Mouse (Mus musculus) kidney, adult 2 months (tissue): ENCODE results near the gene Pcdh11x. TPM values are rescaled to one million over a fixed set of nuclear protein-coding genes. Genes with fewer than 3 reads are reported as not detected.

Experiments used
- DNase-seq: peaks from one replicate; pipeline ENCODE4 v3.0.0; 2021
- H3K27ac ChIP-seq: fragments of 200-500 bp; 2 replicates; pipeline ENCODE4 v1.5.1; 2012; ENCODE audit warnings: low read depth, low read length, control low read depth, inconsistent platforms; ENCODE audit not compliant: insufficient read depth
- H3K27me3 ChIP-seq: fragments of 200-500 bp; replicated peaks from 2 replicates; pipeline ENCODE4 v1.6.1; 2012; ENCODE audit warnings: mild to moderate bottlenecking, moderate library complexity, low read length, inconsistent platforms; ENCODE audit not compliant: control insufficient read depth, insufficient read depth
- H3K36me3 ChIP-seq: fragments of 200-500 bp; 2 replicates; pipeline ENCODE4 v1.6.1; 2012; ENCODE audit warnings: mild to moderate bottlenecking, moderate library complexity, low read length, inconsistent platforms; ENCODE audit not compliant: control insufficient read depth, insufficient read depth
- H3K4me1 ChIP-seq: fragments of 200-500 bp; 2 replicates; pipeline ENCODE4 v1.6.1; 2011; ENCODE audit warnings: low read length; ENCODE audit not compliant: control insufficient read depth, insufficient read depth
- H3K4me3 ChIP-seq: fragments of 200-500 bp; 2 replicates; pipeline ENCODE4 v1.5.1; 2011; ENCODE audit warnings: mild to moderate bottlenecking, low read depth, low read length, control low read depth; ENCODE audit not compliant: insufficient read depth
- CTCF ChIP-seq: fragments of 200-500 bp; conservative IDR thresholded peaks from 2 replicates; pipeline ENCODE4 v1.5.1; 2011; ENCODE audit warnings: low read depth, mild to moderate bottlenecking, control low read depth, low read length, moderate library complexity, mixed read lengths; ENCODE audit not compliant: insufficient read depth, insufficient read length
- POLR2A ChIP-seq: fragments of 200-500 bp; IDR thresholded peaks from one replicate; pipeline ENCODE4 v1.6.1; 2011; ENCODE audit warnings: low read depth, low read length, control low read depth
- WGBS: fragments of 180-500 bp; shearing (Covaris S2); methylation state at CpG from one replicate; pipeline ENCODE4 v1.1.7; 2018; 5-methylcytosine and 5-hydroxymethylcytosine counted together
- polyA plus RNA-seq: library from polyadenylated mRNA; depleted of rRNA; stranded (reverse); fragments of >200 nt; gene quantifications from 2 replicates; pipeline ENCODE4 v1.2.3, GENCODE M21; 2012; rRNA removed

The Pcdh11x gene
- polyA plus RNA-seq, 1 experiment: 0.02 TPM

- Histone ChIP-seq H3K4me1 (no peaks in the 10 kb centered on the region), H3K36me3 (no peaks in the 10 kb centered on the region), H3K4me3 (no peak overlapping the region), H3K27me3 (no peaks in the 10 kb centered on the region), H3K27ac (no peak overlapping the region)
- no peak for TF ChIP-seq POLR2A
- no peak for TF ChIP-seq CTCF
- DNase-seq: no peak
These were observed 444.1 kb downstream of the Pcdh11x start for GRCm38 (mm10) chrX:120734144-120734543.

GRCm38 (mm10) chrX:120735792-120736191 is 445.7 kb downstream of the Pcdh11x start:
- WGBS: 38% methylated on average over 1 of the region's 1 CpGs

DNA sequence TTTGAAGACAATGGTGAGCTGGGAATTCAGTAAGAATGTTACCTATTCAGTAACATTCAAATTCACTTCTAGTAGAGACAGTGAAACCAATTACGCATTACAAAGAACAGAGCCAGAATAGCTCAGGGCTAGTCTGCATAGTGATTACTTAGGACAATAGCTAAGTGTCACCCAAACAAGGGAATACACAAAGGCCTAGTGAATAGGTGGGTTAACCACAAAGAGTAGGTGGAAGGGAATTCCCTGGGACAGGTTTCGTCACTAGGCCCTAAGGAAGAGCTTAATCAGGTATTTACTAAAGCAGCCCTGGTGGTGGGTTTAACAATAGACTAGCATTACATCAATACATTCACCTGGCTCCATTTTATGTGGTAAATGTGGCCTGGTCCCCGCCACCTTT is 654.5 kb downstream of the Pcdh11x start:
- TF ChIP-seq POLR2A (no peak), CTCF (no peak)
- Histone ChIP-seq H3K27ac (no peak overlapping the region), H3K36me3 (no peaks in the 10 kb centered on the region), H3K27me3 (no peaks in the 10 kb centered on the region), H3K4me3 (no peak overlapping the region), H3K4me1 (no peaks in the 10 kb centered on the region)
- WGBS: 93% methylated on average over 3 of the region's 3 CpGs
- no peak for DNase-seq

More at GRCm38 (mm10) chrX:120735792-120736191, 445.7 kb downstream of the Pcdh11x start:
- Histone ChIP-seq H3K36me3 (no peaks in the 10 kb centered on the region), H3K4me1 (no peaks in the 10 kb centered on the region), H3K27me3 (no peaks in the 10 kb centered on the region), H3K27ac (no peak overlapping the region), H3K4me3 (no peak overlapping the region)
- DNase-seq: no peak
- no peak for TF ChIP-seq CTCF
- TF ChIP-seq POLR2A: no peak

Other genes starting within 250 kb of the Pcdh11x start
- not detected in 2 replicates for gene H2afb3, start 22.8 kb downstream of the Pcdh11x start, polyA plus RNA-seq